Mouse (Mus musculus): ENCODE measurements around the gene Hsd17b14.
A peak's percentile ranks its signal among the peaks of the same experiment; 100 is the strongest.
"Not testable (repeated sequence)": the region's sequence is repeated elsewhere in the genome, so short reads cannot be mapped to it uniquely, and the experiment has no call there.

The Hsd17b14 gene

DNA sequence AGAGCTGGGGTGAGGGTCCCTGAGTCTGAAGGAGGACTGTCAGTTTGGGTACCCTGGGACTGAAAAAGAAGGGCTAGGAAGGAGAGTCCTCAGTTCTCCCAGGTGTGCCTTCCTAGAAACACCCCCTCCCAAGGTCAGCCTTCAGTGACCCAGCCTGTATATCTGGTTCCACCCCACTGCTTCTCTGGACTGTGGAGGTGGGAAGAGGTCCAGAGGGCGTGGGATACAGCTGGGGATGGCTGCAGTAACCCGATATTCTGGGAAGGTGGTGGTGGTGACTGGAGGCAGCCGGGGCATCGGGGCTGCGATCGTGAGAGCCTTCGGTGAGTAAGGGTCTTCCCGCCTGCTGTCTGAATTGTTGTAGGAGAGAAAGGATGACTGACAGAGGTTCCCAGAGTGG, at the start of gene Hsd17b14:
Gene Hsd17b14, plus strand, starts transcription at position 150 of the 400 bp plus-strand sequence.
- DNase-seq (ENCODE audit: low read depth in 1 of 2, low spot score in 2 of 2) = no peak

DNA sequence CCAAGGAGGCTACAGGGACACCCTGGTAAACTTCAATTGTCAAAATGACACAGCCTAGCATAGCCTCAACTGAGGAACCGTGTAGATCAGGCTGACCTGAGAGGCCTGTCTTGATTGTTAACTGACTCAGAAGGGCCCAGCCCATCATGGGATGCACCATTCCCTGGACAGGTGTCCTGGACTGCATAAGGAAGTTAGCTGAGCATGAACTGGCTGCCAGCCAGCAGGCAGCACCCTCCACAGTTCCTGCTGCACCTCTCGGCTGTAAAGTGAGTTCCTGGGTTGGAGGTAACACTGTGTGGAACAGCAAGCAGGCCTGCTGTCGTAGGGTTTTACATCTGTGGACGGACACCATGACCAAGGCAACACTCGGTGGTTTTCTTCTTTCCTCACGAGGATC, 47.1 kb upstream of the Hsd17b14 start:
- no peak for DNase-seq (ENCODE audit: low read depth in 1 of 2, low spot score in 2 of 2)

DNA sequence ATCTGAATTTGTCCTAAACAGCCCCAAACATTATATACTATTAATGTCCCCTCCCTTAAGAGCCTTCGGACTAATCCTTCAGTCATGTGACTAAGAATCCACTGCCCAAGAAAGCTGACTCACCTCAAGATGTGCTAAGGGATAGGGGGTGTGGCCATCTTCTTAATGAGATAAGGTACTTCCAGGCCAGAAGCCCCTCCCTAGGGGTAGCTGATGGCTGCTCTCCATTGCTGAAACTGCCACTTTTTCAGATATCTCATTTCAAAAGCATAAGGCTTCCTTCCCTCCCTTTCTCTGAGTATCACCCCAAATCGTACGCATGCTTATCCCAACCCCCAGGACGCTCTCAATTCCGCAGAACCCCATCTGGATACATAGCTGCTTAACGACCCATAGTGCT, 46.1 kb upstream of the Hsd17b14 start:
- DNase-seq (ENCODE audit: low read depth in 1 of 2, low spot score in 2 of 2) = no peak

DNA sequence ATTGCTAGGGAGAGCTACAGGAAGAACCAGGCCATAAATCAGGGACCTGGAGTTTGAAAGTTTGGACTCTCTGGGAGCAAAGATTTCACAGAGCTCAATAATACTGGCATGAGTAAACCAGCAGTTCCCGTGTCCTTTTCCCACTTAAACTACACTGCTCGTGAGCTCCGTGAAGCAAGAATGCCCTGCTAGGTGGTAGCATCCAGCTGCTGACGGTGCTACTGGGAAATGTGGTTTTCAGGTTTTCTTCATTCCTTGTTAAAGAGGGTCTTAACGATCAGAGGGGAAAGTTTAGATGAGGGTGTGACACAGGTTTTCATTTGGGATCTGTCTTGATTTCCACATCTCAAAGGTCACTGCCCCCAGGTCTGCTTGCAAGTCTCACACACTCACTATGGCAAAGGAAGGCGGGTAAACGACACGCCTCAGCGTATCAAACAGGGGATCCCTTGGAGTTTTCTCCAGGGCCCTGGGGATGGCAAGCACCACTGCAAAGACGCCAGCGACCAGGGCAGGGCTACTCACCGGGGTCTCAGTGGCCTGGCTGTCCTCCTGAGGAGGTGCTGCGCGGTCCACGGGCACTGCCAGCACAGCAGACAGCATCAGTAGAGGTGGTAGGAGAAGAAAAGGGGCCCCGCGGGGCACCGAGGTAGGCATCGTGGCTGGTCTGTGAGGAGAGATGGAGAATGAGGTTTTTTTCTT, 45.4 kb upstream of the Hsd17b14 start:
- no peak for DNase-seq (ENCODE audit: low read depth in 1 of 2, low spot score in 2 of 2)

DNA sequence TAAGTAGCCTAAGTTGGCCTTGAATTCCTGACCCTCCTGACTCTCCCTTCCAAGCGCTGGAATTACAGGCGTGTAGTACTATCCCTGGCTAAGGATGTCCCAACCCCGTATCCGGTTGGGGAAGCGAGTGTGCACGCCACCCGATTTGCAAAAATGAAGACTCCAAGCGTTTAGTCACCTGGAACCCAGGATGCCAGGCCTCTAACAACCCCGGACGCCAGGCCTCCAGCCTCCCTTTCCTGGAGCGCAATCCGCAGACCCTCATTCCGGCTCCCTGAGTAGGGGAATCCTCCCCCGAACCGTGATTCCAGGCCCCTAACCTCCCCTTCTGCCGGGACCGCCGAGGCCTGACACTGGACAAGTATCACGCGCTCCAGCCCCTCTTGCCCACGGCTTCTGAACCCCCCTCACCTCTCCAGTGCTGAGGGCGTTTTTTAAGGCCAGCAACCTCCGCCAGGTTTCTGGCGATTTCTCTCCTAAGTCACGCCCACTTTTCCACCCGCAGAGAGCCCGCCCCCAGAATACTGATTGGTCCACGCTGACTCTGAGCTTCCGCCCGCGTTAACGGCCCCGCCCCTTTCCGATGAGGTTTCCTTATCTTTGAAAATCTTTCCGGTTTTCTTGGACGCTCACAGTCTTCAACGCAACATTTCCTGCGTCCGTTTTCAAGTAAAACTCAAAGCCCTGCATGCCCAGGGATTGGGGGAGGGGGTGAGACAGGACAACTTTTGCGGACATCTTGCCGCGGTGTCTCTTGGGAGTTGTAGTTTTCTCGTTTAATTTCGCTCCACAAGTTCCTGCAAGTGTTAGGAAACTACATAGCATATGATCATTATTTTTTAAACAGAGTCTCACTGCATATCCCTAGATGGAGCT, 44.5 kb upstream of the Hsd17b14 start, which contains the start of gene Nucb1:
Gene Nucb1, minus strand, starts transcription at position 495 of the 876 bp plus-strand sequence.
- peak; percentile 71 to 84 for DNase-seq (ENCODE audit: low read depth in 1 of 2, low spot score in 2 of 2)

DNA sequence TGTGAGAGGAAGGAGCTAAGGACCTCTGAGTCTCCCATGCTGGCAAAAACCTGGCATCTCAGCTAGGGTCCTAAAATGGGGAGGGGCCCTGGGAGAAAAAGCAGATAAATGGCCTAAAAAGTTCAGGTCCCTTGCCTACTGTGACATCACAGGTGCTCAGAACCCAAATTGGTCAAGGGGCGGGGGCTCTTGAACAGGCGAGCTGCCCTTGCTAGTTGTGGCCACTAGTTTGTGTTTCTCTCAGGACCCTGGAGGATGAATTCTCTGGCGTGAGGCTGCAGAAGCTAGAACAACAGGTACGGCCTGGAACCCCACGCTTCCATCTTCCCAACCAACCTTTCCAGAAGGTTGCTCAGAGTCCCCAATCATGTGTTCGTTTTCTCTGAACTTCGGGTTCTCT, 40.3 kb upstream of the Hsd17b14 start:
- no peak for DNase-seq (ENCODE audit: low read depth in 1 of 2, low spot score in 2 of 2)

DNA sequence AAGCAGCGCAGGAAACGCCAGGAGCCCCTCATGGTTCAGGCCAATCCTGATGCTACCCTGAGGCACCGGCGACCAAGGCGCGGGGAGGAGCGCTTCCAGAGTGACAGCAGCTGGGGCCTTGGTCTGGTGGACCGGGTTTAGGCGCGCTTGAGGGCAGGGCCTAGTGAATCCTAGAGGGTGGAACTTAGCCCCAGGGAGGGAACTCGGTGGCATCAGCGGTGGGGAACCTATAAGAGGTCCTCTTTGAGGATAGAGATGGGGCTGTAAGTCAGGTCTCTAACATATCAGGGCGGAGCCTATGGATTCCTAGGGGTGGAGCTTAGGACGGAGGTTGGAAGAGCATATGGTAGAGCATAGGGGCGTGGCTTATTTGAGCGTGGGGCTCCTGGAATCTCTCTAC, 39.3 kb upstream of the Hsd17b14 start:
- no peak for DNase-seq (ENCODE audit: low read depth in 1 of 2, low spot score in 2 of 2)

DNA sequence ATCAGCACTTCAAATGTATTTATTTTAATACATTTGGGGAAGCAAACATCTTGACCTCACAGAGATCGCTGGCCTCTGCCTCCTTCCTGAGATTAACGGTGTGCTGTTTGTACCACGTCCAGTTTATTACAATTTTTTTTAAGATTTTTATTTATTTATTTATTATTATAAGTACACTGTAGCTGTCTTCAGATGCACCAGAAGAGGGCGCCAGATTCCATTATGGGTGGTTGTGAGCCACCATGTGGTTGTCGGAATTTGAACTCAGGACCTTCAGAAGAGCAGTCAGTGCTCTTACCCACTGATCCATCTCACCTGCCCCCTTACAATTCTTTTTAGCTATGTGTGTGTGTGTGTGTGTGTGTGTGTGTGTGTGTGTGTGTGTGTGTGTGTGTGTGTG, 37.8 kb upstream of the Hsd17b14 start:
- DNase-seq (ENCODE audit: low read depth in 1 of 2, low spot score in 2 of 2) = not testable (repeated sequence)

DNA sequence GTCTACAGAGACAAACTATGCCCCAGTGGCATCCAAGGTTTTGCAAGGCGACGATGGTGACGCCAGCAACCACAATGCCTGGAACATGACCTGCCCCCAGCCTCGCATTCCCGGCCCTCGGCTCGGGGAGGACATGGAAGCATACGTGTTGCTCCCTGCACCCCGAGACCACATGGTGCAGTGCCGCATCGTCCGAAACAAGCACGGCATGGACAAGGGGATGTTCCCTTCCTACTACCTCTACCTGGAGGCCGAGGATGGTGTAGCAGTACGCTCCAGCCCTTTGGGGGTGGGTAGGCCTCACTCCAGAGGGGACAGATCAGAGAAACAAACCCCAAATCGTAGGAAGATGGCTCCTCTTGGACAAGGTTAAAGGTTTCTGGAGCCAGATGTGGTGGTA, 36.1 kb upstream of the Hsd17b14 start:
- no peak for DNase-seq (ENCODE audit: low read depth in 1 of 2, low spot score in 2 of 2)

DNA sequence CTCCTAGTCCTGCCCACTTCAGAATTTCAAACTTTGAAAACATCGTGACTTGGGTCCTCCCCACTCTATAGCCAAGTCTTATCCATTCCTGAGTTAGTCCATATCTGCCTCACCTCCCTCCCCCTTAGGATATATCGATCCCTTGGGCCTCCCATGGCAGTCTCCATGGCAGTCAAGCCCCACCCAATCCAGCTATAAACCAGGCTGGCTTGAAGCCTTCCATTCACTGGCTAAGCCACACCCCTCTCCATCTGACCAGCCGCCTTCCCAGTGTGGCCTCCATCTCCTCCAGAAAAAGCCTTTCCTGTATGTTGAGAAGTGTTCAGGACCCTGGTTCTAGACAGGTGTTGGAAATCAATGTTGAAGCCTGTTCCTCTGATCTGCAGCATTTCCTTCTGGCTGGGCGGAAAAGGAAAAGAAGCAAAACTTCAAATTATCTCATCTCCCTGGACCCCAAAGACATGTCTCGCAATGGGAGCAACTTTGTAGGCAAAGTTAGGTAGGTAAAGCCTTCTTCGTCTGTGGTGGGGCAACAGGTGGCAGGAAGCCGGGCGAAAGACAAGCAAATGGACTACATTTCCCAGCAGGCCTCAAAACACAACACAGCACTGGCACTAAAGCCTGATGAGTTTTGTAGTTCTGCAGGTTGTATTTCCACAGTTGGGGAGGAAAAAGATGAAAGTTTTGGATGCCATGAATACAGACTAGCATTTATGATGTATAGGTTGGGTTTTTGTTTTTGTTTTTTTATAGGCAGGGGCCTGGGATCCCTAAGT, 35.2 kb upstream of the Hsd17b14 start:
- no peak for DNase-seq (ENCODE audit: low read depth in 1 of 2, low spot score in 2 of 2)

DNA sequence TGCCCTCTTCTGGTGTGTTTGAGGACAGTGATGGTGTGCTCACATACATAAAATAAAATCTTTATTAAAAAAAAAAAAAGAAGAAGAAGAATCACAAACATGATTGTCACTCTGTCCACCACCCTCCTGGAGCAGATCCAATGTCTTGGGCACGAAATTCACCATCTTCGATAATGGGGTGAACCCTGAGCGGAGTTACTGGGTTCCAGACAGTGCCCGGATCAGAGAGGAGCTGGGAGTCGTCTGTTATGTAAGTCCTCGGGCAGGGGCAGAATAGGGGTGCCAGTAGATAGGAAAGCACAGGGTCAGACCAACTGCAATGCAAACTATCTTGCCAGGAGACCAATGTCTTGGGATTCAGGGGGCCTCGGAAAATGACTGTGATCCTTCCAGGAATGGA, 34.1 kb upstream of the Hsd17b14 start:
- no peak for DNase-seq (ENCODE audit: low read depth in 1 of 2, low spot score in 2 of 2)

DNA sequence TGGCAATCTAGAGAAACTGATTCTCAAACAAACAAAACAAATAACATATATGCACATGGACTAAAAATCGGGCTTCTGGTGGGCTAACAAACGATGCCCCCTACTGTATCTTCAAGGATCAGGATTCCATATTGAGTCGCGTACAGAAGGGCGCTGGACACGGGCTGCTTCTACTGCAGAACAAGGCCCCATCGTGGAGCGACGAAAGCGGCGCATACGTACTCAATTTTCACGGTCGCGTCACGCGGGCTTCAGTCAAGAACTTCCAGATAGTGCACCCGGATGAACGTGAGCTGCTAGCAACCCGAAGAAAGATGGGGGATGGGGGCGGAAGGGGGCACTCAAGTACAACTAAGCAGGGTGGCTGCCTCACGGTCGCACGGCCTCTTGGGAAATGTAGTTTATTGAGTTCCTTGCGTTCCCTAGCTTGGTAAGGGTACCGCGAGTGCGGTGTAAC, 32.9 kb upstream of the Hsd17b14 start:
- DNase-seq (ENCODE audit: low read depth in 1 of 2, low spot score in 2 of 2) = peak; percentile 55 to 78

DNA sequence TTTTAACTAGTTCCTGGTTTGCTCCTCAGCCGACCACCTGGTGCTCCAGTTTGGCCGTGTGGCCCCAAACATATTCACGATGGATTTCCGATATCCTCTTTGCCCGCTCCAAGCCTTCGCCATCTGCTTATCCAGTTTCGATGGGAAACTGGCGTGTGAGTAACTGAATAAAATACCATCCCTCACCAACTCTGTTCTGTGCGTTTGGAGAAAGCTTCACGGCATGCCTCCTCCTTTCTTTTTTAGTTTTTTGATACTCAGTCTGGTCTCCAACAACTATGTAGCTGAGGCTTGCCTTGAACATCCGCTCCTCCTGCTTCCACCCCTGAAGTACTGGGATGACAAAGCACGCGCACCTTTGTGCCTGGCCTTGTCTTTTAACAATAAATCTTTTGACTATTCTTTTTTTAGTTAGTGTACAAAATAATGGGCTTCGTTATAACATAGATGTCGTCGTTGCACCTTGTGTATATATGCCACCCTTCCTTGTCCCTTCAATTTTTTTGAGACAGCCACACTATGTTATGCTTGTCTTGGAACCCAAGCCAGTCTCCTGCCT, 32.4 kb upstream of the Hsd17b14 start:
- DNase-seq (ENCODE audit: low read depth in 1 of 2, low spot score in 2 of 2) = no peak

DNA sequence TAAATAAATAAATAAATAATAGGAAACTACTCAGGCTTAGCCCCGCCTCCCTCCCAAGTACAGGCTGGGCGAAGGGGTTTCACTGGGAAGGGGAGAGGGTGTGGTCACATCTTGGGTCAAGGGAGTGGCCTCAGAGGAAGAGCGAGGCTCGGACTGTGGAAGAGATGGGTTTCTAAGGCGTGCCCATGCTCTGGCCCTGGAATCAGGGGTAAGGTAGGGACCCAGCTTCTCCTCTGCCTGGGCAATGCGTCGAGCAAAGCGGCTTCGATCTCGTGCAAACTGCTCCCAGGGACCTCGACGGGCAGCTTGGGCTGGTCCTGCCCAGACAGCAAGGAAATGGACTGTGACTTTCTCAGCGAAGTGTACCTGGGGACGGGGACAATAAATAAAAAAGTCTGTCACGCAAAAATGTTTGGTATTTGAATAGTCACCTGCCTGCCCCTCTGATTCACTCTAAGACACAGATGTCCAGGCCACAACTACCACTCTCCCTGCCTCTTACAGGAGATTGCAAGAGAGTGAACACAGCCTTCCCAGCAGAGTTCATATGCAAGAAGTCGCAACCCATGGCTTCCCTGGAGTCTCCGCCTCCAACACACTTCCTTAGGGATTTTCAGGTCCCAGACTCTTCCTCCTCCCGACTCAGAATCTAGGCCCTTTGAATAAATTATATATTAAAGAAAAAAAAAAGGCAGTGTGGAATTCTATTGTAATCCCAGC, 31.6 kb upstream of the Hsd17b14 start:
- DNase-seq (ENCODE audit: low read depth in 1 of 2, low spot score in 2 of 2) = no peak

DNA sequence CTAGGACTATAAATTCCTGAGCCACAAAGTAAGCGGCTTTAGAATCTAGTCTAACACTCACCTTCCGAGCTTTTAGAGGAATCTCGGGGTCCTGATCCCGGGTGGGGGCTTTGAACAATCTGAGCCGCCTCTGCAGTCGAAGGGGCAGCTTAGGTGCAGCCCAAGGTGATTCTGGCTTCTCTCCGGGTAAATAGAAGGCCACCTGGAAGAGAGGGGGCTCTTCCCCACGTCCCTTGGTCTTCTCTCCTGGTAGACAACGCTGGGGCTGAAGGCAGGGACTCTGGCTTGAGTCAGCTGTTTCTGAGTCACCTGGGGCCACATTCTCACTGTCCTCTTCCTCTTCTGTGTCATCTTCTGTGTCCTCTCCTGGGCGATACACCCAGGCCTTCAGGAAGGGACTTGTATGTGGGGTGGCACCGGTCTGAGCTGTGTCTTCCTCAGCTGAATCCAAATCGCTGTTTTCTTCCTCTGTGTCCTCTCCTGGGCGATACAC, 31.0 kb upstream of the Hsd17b14 start:
- no peak for DNase-seq (ENCODE audit: low read depth in 1 of 2, low spot score in 2 of 2)

DNA sequence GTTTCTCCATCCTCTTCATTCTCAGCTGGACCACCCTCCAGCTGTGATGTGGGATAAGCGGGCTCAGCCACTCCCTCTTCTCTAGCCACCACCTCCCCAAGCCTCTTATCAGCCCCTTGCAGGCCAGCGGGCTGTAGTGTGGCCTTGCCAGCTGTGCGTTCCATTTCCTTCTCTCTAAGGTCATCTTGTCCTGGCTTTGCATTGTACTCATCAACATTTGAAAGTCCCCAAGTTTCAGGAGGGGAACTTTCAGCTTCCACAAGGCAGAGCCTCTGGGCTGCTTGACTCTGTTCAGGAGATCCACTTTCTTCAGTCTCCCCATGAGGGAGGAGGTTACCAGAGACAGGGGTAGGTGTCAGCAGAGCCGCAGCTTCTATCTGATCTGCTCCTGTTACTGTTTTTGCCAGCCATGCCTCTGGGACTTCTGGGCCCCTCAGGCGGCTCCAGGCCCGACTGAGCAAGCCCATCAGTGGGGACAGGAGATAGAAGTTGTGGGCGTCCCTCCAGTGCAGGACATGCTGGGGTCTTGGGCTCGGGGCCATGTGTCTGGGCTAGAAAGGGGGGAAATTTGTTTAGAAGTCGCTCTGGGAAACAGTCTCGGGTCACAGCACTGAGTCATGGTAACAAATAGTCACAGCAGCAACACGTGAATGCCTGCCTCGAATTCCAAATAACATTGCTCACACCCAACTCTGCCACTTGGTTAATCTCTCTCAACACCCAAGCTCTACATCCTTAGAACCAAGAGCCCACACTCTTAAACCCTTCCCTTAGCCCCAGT, 29.7 kb upstream of the Hsd17b14 start:
- DNase-seq (ENCODE audit: low read depth in 1 of 2, low spot score in 2 of 2) = no peak

DNA sequence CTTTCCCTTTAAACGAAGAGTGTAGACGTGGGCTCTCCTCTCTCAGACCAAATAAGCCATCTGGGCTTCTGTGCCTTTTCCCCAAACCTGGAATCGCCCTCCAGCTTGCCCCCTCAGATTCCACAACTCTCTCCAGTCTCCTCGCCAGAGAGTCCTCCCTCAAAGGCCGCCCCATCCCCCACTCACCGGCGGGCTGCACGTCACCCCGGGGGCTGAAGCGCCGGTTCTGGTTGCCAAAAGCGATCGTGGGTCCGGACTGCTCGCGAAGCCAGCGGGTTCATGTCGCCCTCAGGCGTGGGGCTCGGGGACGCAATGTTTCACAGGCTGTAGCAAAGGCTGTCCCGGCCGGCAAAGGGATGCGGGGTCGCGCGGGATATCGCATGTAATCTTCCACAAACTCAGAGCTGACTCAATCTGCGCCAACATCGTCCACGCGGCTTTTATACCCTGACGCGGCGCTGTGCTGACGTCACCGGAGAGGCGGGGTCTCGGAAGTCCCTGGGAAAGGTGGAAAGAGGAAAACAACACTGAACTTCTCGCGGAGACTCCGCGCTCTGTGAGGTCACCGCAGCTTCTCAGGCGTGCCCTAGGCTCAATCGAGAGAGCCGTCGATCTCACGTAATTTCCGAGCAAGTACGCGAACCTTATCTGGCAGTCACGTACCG, 28.8 kb upstream of the Hsd17b14 start, which contains the start of the genes Ppp1r15a and Plekha4:
Gene Ppp1r15a, minus strand, starts transcription at position 460 of the 665 bp plus-strand sequence.
Gene Plekha4, plus strand, starts transcription at position 522 of the 665 bp plus-strand sequence.
- peak; percentile 94 to 99 for DNase-seq (ENCODE audit: low read depth in 1 of 2, low spot score in 2 of 2)

DNA sequence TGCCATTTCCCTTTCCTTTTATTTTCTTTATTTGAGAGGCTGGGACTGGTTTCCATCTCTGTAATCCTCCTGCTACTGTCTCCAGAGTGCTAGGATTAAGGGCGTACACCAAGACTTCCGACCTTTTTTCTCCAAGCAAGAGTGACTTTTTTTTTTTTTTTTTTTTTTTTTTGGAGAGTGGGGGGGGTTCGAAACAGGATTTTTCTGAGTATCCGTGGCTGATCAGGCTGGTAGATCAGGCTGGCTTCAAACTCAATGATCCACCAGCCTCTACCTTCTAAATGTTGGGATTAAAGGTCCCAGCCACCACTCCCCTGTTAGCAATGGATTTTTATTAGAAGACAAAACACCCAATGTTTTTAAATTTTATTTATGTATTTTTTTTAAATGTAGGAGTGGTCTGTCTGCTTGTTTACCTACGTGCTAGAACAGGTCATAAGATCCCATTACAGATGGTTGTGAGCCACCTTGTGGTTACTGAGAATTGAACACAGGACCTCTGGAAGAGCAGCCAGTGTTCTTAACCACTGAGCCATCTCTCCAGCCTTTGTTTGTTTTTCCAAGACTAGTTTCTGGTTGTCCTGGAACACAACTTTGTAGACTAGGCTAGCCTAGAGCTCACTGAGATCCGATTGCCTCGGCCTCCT, 28.1 kb upstream of the Hsd17b14 start:
- DNase-seq (ENCODE audit: low read depth in 1 of 2, low spot score in 2 of 2) = no peak

All from monocyte, adult 2 months (primary cell).